Mouse (Mus musculus) midbrain, embryonic 12.5 days (tissue): ENCODE results near the gene Gm28053. TPM values are rescaled to one million over a fixed set of nuclear protein-coding genes. Genes with fewer than 3 reads are reported as not detected.

Experiments
- ATAC-seq: fragments of 200-750 bp; cut with Nextera tagmentation; 2 replicates; pipeline ENCODE4 v1.8.0; 2017; ENCODE audit warnings: low read depth, moderate TSS enrichment, moderate library complexity; ENCODE audit not compliant: low FRiP score
- H3K27ac ChIP-seq: fragments of 300-500 bp; sonication (generic); replicated peaks from 2 replicates; pipeline ENCODE4 v1.5.1; 2016; ENCODE audit warnings: mild to moderate bottlenecking
- H3K27me3 ChIP-seq: fragments of 300-500 bp; sonication (generic); 2 replicates; pipeline ENCODE4 v1.6.1; 2016; ENCODE audit warnings: mild to moderate bottlenecking
- H3K36me3 ChIP-seq: fragments of 300-500 bp; sonication (generic); 2 replicates; pipeline ENCODE4 v1.6.1; 2016
- H3K4me1 ChIP-seq: fragments of 300-500 bp; sonication (generic); 2 replicates; pipeline ENCODE4 v1.6.1; 2016
- H3K4me2 ChIP-seq: fragments of 300-500 bp; sonication (generic); replicated peaks from 2 replicates; pipeline ENCODE4 v1.6.1; 2016; ENCODE audit warnings: mild to moderate bottlenecking, moderate library complexity
- H3K4me3 ChIP-seq: fragments of 300-500 bp; sonication (generic); 2 replicates; pipeline ENCODE4 v1.5.1; 2016; ENCODE audit warnings: mild to moderate bottlenecking
- H3K9ac ChIP-seq: fragments of 300-500 bp; sonication (generic); replicated peaks from 2 replicates; pipeline ENCODE4 v1.6.1; 2016; ENCODE audit warnings: mild to moderate bottlenecking, moderate library complexity
- H3K9me3 ChIP-seq: fragments of 300-500 bp; sonication (generic); 2 replicates; pipeline ENCODE4 v1.6.1; 2016; ENCODE audit warnings: mild to moderate bottlenecking
- WGBS: fragments of 180-500 bp; shearing (Covaris S2); methylation state at CpG from one replicate; pipeline ENCODE4 v1.1.7; 2016; 5-methylcytosine and 5-hydroxymethylcytosine counted together
- polyA plus RNA-seq: library from polyadenylated mRNA; unstranded; fragments of >200 nt; fragmentation: Nextera tagmentation; extraction: Ambion mirVana; gene quantifications from 2 replicates; pipeline ENCODE4 v1.2.1, GENCODE M21; 2016

Gm28053 gene
- polyA plus RNA-seq, 1 experiment from 2014 or later, result not detected

DNA sequence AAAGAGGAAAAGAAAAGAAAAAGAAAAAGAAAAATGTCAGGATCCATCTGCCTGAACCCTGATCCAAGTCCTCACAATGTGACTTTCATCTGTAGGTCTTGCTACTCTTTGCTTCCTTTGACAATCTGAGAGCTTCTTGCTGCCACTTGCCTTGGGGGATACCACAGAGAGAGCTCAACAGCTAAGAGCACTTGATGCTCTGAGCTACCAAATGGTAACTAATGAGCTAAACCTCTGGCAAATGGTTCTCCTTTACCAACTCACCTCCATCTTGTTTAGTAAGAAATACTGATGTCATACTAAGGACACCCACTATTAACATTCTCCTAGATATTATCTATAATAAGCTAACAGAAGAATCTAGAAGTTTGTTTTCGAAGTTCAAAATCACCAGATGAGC, 15.3 kb downstream of the Gm28053 start:
- no peak overlapping the region for H3K4me2 ChIP-seq
- no peaks in the 10 kb centered on the region for H3K9me3 ChIP-seq
- no peak overlapping the region for H3K27ac ChIP-seq
- no peak overlapping the region for H3K4me3 ChIP-seq
- H3K27me3 ChIP-seq, result no peaks in the 10 kb centered on the region
- H3K36me3 ChIP-seq, result no peaks in the 10 kb centered on the region
- ATAC-seq, result no peak
- no peak overlapping the region for H3K9ac ChIP-seq
- H3K4me1 ChIP-seq, result no peaks in the 10 kb centered on the region
- 74% methylated on average over 1 of the region's 1 CpGs for WGBS

DNA sequence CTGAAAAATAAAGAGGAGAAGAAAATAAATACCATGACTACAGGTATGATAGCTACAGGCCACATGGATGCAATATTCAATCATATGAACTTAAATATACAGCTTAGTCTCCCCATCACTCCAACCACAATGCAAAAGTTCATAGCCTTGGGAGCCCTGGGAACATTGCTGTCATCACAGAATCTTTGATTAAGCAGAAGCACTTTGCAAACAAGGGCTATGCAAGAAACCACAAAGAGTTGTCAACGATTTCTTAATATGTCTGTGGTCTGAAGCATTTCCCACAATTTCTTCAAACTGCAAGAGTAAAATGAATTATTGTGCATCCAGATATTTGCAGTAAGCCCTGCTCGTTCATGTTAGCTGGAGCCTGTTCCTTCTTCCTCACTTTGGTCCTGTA, 18.6 kb downstream of the Gm28053 start:
- H3K27me3 ChIP-seq, result peaks cover 14% of the 10 kb centered on the region
- no peak overlapping the region for H3K4me2 ChIP-seq
- no peaks in the 10 kb centered on the region for H3K4me1 ChIP-seq
- no peak overlapping the region for H3K4me3 ChIP-seq
- H3K27ac ChIP-seq, result no peak overlapping the region
- H3K9ac ChIP-seq, result no peak overlapping the region
- WGBS, result 77% methylated on average over 2 of the region's 2 CpGs
- no peaks in the 10 kb centered on the region for H3K36me3 ChIP-seq
- no peaks in the 10 kb centered on the region for H3K9me3 ChIP-seq
- no peak for ATAC-seq

DNA sequence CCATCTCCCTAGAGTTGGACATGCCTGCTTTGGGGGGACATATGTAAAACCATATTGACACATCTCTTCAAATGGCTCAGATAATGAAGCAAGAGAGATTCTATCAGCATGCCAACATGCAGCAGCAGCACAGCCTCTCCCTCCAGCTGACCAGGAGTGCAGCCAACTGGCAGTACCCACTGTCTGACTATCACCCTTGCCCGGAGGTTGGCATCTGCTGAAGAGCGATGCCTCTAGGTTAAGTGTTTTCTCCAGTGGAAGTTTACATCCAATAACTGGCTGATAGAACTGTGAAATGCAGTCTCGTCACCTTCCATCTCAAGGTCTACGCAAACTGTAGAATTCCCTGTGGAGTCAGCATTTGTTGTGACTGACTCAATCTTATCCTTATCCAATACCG, 19.3 kb downstream of the Gm28053 start:
- Histone ChIP-seq H3K27me3 (peaks cover 20% of the 10 kb centered on the region), H3K4me3 (no peak overlapping the region), H3K9me3 (no peaks in the 10 kb centered on the region), H3K27ac (no peak overlapping the region), H3K4me2 (no peak overlapping the region), H3K9ac (no peak overlapping the region), H3K4me1 (peaks cover 2% of the 10 kb centered on the region; the same call in 1 of the 2 replicates), H3K36me3 (no peaks in the 10 kb centered on the region)
- no peak for ATAC-seq
- 91% methylated on average over 5 of the region's 5 CpGs for WGBS

DNA sequence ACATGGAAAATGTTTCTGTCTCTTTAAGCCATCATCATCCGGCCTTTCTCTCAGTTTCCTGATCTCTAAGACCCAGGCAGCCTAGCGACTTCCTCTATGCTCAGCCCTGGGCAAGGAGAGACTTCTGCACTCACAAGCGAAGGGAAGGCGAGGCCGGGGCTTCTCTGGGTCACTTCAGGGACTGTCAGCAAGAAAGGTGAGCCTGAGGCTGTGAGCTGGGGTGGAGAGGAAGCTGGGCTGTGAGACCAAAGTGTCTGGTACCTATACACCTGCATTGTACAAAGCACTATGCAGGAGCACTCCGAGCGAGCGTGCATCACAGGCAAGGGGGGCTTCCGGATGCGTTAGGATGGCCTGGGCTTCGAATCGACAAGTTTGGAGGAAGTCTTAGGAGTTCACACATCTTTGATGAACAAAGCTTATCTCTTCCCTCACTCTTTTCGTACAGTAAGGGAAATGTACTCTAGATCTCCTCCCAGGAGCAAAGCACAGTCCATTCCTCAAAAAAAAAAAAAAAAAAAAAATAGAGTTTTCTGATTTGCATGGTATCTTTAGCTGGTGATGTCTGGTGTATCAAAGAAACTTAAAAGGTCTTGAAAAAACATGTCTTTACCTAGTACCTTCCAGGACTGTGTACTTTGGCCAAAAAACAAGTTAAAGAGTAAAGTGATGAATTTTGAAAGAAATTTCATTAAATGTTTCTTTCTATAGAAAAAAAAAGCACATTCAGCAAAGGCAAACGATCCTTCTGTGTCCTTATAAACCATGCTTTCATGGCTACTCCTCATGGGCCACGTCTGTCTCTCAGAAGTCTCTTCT, 20.8 kb downstream of the Gm28053 start, which contains the start of gene Gimap1:
Gene Gimap1, plus strand, starts transcription at position 94 of the 819 bp plus-strand sequence.
- Histone ChIP-seq H3K4me2 (no peak within 1 kb of the TSS), H3K4me1 (peaks cover 6% of the 10 kb centered on the region; the same call in 1 of the 2 replicates), H3K4me3 (no peak within 1 kb of the TSS), H3K27me3 (peaks cover 34% of the 10 kb centered on the region), H3K9me3 (no peaks in the 10 kb centered on the region), H3K27ac (no peak within 1 kb of the TSS), H3K36me3 (no peaks in the 10 kb centered on the region), H3K9ac (no peak within 1 kb of the TSS)
- 82% methylated on average over 15 of the region's 15 CpGs for WGBS
- no peak for ATAC-seq

DNA sequence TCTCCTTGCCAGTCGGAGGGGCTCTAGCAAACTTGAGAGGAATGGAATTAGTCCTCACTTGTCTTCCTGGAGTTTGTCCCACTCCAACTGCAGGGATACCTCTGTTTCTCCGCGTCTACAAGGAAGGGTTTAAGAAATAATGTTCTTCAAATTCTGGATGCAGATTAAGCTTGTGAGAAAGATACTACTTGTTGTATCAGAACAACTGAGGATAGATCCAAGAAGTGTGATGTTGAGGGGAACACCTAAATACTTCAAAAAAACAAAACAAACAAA, 21.3 kb downstream of the Gm28053 start:
- Histone ChIP-seq H3K27me3 (peaks cover 36% of the 10 kb centered on the region), H3K27ac (no peak overlapping the region), H3K4me3 (no peak overlapping the region), H3K36me3 (no peaks in the 10 kb centered on the region), H3K4me2 (no peak overlapping the region), H3K9me3 (no peaks in the 10 kb centered on the region), H3K4me1 (peaks cover 6% of the 10 kb centered on the region; the same call in 1 of the 2 replicates), H3K9ac (no peak overlapping the region)
- WGBS, result 89% methylated on average over 3 of the region's 3 CpGs
- no peak for ATAC-seq

DNA sequence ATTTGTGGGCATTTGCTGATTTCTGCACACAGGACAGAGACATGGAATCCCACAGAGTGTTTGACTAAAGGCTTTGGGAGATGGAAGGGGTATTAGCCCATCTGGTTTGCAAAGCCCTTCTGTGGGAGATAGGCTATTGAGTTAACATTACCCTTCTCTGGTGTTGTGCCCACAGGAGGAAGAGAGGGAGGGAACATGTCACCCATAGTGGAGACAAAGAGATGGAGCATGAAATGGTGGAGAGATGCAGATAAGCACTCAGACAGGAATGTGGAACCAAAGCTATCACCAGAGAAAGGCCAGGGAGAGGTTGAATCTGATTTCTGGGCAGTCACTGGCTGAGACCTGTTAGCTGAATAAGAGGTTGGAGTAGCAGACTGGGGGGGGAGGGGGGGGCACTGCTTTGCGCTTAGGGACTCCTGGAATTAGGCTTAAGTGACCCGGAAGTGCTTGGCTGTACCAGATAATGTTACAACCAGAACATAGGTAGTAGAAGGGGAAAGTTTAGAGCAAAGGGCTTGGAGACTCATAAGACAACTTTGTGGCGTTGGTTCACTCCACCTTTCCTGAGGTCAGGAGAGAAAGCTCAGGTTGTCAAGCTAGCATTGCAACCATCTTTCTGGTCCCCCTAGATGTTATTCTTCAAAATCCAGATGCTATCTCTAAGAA, 22.2 kb downstream of the Gm28053 start:
- Histone ChIP-seq H3K36me3 (no peaks in the 10 kb centered on the region), H3K27me3 (peaks cover 38% of the 10 kb centered on the region), H3K9ac (no peak overlapping the region), H3K4me2 (no peak overlapping the region), H3K4me1 (peaks cover 6% of the 10 kb centered on the region; the same call in 1 of the 2 replicates), H3K4me3 (no peak overlapping the region), H3K27ac (no peak overlapping the region), H3K9me3 (no peaks in the 10 kb centered on the region)
- 75% methylated on average over 3 of the region's 3 CpGs for WGBS
- no peak for ATAC-seq

DNA sequence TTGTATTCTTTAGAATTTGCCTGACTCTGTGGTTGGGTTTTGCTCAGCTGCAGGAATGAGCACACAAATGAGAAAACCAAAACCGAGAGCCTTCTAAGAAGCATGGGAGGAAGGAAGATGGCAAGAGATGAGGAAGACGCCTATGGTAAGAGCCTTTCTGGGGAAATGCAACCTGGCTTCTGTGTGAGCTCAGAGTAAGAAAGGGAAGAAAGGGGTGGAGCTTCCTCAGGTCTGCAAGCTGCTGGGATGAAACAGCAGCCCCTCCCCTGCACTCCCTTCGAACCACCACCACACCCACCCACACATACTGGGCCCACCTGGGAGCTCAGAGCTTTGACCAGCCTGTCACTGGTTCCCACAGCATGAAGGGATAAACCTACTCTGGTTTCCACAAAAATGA, 22.9 kb downstream of the Gm28053 start:
- WGBS, result 30% methylated on average over 3 of the region's 3 CpGs
- Histone ChIP-seq H3K36me3 (no peaks in the 10 kb centered on the region), H3K27me3 (peaks cover 44% of the 10 kb centered on the region), H3K4me3 (no peak overlapping the region), H3K27ac (no peak overlapping the region), H3K4me2 (no peak overlapping the region), H3K9ac (no peak overlapping the region), H3K9me3 (no peaks in the 10 kb centered on the region), H3K4me1 (peaks cover 8% of the 10 kb centered on the region; the same call in 1 of the 2 replicates)
- no peak for ATAC-seq

DNA sequence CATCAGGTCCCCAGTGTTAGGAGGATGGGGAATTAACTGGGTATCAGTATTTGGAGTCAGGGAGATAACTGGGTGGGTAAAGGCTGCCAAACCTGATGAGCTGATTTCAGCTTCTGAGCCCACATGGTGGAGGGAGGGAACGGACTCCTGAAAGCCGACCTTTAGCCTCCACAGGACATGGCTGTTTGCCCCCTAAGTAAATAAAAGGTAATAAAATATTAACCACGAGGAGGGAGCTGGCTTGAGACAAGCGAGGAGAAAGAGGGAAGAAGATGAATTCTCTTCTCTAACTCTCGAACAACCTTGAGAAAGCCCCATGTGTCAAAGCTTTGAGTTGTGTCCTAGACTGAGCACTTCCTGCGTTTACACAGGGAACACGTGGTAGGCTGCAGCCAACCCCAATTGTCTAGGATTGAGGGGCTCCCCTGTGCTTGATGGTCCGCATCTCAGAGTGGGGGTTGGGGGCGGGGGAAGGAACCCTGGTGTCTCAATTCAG, 23.4 kb downstream of the Gm28053 start:
- Histone ChIP-seq H3K27ac (no peak overlapping the region), H3K27me3 (peaks cover 45% of the 10 kb centered on the region), H3K4me2 (peak overlapping the region; percentile 74; the same call in 1 of the 2 replicates), H3K4me3 (no peak overlapping the region), H3K9ac (no peak overlapping the region), H3K9me3 (no peaks in the 10 kb centered on the region), H3K36me3 (no peaks in the 10 kb centered on the region), H3K4me1 (peaks cover 8% of the 10 kb centered on the region; the same call in 1 of the 2 replicates)
- ATAC-seq, result no peak
- WGBS, result 42% methylated on average over 9 of the region's 9 CpGs

DNA sequence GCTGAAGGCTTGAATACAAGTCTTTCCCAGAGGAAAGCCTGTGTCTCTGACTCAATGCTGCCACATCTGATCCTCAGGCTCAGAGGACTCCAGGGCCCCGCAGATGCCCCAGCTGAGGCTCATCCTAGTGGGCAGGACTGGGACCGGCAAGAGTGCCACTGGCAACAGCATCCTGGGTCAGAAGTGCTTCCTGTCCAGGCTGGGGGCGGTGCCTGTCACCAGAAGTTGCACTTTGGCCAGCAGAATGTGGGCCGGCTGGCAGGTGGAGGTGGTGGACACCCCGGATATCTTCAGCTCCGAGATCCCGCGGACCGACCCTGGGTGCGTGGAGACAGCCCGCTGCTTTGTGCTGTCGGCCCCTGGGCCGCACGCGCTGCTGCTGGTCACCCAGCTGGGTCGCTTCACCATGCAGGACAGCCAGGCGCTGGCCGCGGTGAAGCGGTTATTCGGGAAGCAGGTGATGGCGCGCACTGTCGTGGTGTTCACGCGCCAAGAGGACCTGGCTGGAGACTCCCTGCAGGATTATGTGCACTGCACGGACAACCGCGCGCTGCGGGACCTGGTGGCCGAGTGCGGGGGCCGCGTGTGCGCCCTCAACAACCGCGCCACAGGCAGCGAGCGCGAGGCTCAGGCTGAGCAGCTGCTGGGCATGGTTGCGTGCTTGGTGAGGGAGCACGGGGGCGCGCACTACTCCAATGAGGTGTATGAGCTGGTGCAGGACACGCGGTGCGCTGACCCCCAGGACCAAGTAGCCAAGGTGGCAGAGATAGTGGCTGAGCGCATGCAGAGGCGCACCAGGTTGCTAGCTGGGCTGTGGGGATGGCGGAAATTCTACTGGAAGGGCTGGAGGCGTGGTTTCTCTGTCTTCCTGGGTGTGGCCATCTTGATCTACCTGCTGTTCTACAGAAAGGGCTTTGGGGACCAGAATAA, 24.3 kb downstream of the Gm28053 start:
- Histone ChIP-seq H3K9ac (peak overlapping the region; percentile 41; the same call in 1 of the 2 replicates), H3K27ac (no peak overlapping the region)
- no peak for ATAC-seq

DNA sequence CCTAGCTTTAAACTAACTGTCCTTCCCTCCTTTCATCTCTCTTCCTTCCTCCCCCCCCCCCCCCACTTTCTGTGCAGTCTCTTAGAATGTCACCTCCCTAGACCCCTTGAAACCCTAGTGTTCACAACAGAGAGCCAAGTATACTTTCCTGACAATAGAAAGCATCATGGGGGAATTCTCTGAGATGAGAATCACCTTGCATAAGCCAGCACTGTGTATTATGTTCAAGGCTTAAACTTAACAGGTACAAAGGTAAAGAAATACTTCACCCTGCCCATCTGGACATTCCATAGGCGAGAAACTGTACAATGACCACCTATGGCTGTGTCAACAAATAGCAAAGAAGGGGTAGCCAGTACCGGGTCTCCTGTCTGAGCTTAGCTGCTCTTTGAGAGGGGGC, 27.1 kb downstream of the Gm28053 start:
- H3K4me2 ChIP-seq, result no peak overlapping the region
- H3K27ac ChIP-seq, result no peak overlapping the region
- H3K9ac ChIP-seq, result no peak overlapping the region
- H3K4me3 ChIP-seq, result no peak overlapping the region
- peaks cover 45% of the 10 kb centered on the region for H3K27me3 ChIP-seq
- ATAC-seq, result no peak
- H3K36me3 ChIP-seq, result no peaks in the 10 kb centered on the region
- H3K4me1 ChIP-seq, result peaks cover 8% of the 10 kb centered on the region; the same call in 1 of the 2 replicates
- WGBS, result 47% methylated on average over 2 of the region's 2 CpGs
- no peaks in the 10 kb centered on the region for H3K9me3 ChIP-seq

More for the DNA sequence above, 24.3 kb downstream of the Gm28053 start:
- Histone ChIP-seq H3K9me3 (no peaks in the 10 kb centered on the region), H3K27me3 (peaks cover 45% of the 10 kb centered on the region), H3K4me3 (peak overlapping the region; percentile 46), H3K36me3 (no peaks in the 10 kb centered on the region), H3K4me1 (peaks cover 8% of the 10 kb centered on the region; the same call in 1 of the 2 replicates), H3K4me2 (peak overlapping the region; percentile 74)
- WGBS, result 3% methylated on average over 52 of the region's 52 CpGs

DNA sequence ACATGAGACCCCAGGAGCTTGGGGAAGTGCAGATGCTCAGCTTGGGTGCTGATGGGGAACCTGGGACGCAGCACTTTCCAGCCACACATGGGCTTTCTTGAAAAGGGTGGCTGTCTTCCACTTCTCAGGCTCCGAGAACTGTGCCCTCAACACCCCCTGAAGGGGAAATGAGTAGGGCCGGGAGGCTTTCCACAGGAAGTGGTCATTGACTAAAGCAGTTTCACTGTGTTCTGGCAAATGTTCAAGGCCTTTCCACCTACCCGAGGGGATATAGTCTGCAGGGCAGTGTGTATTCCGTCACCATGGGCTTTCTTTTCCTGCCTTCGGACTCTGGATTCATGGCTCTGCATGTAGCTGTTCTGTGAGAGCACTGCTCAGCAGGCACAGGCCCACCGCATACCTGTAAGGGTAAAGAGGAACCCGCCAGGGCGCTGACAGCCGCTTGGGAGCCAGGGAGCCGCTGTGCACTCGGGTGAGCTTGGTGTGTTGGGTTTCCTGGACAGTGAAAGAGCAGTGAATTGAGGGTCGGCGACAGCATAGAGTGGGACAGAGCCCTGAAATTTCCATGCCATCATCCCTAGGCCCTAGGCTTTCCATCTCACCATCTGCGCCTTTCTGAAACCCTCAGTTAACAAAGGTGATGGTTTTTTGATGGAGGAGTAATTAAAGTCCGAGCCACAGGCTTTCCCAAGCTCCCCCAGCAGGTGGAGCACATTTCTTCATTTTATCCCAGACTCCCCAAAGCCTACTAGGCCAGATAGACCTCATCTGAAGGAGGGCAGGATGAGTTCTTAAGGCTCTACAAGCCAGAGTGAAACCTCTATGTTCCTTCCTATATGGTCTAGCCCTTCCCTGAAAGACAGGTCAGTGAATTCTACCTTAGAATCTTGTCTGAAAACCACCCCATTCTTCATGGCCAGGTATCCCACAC, 27.8 kb downstream of the Gm28053 start, which contains the start of gene Gimap5:
Gene Gimap5, plus strand, starts transcription at position 239 of the 931 bp plus-strand sequence.
- Histone ChIP-seq H3K4me3 (no peak within 1 kb of the TSS), H3K4me2 (no peak within 1 kb of the TSS), H3K27me3 (peaks cover 39% of the 10 kb centered on the region), H3K9ac (no peak within 1 kb of the TSS), H3K4me1 (peaks cover 8% of the 10 kb centered on the region; the same call in 1 of the 2 replicates), H3K27ac (no peak within 1 kb of the TSS), H3K9me3 (no peaks in the 10 kb centered on the region), H3K36me3 (no peaks in the 10 kb centered on the region)
- 53% methylated on average over 16 of the region's 16 CpGs for WGBS
- ATAC-seq, result no peak
